ENCODE assay signal across 9 mouse cellular contexts in genomic region chr15:77819894-77820387, GRCm38 (mm10). TPM values are rescaled to one million over a fixed set of nuclear protein-coding genes. Genes with fewer than 3 reads are reported as not detected.
DNase-seq lines count a peak whose midpoint lies in the region; ATAC-seq and TF ChIP-seq lines count a peak whose summit lies in the region.
"Had no signal": no experiment of that assay in that cellular context is flagged by ENCODE, and none has a peak within 500 bp of the region (broad histone marks: within the 10 kb centered on the region; RNA-seq: fewer than 3 reads in every experiment).

No protein-coding gene starts in this region.

- peak; percentile 24; the same call in 1 of the 2 replicates for TF ChIP-seq CTCF in heart, adult 2 months (IDR thresholded peaks at IDR 0.05)
- TF ChIP-seq CTCF in kidney, postnatal 0 days (IDR thresholded peaks at IDR 0.05; ENCODE audit: low read depth) = no peak

- peaks cover 37% of the 10 kb centered on the region for H3K36me3 ChIP-seq in heart, adult 2 months (ENCODE audit: control insufficient read depth, insufficient read depth, low read length)
- no peaks in the 10 kb centered on the region for H3K36me3 ChIP-seq in kidney, postnatal 0 days (ENCODE audit: insufficient read depth, low read length)
- H3K36me3 ChIP-seq in macrophage (ENCODE audit: inconsistent target) = no peaks in the 10 kb centered on the region
- H3K36me3 ChIP-seq: hindbrain, embryonic 15.5 days had no signal

- no peak overlapping the region for H3K9ac ChIP-seq in heart, adult 2 months (ENCODE audit: low read depth, low read length)
- no peak overlapping the region for H3K9ac ChIP-seq in kidney, postnatal 0 days (ENCODE audit: low read depth, low read length)
- H3K9ac ChIP-seq: hindbrain, embryonic 15.5 days had no signal

- H3K79me2 ChIP-seq in heart, adult 2 months (replicated peaks; ENCODE audit: control insufficient read depth, insufficient read depth, low read length) = peaks cover 16% of the 10 kb centered on the region
- peaks cover 100% of the 10 kb centered on the region for H3K79me2 ChIP-seq in macrophage (ENCODE audit: inconsistent target)

- H3K9me3 ChIP-seq in kidney, postnatal 0 days (replicated peaks; ENCODE audit: low read length) = no peaks in the 10 kb centered on the region
- H3K9me3 ChIP-seq: hindbrain, embryonic 15.5 days had no signal

- peak; percentile 95 for TF ChIP-seq EP300 in heart, adult 2 months (IDR thresholded peaks at IDR 0.05; ENCODE audit: insufficient read depth, low read depth, low read length)

- intact Hi-C loops in heart, adult 2 months (cut with DNase I) = loop anchor here (2.0 kb wide), 1 partner anchor 15 kb away; no protein-coding TSS in a partner anchor

- ATAC-seq in kidney, postnatal 0 days (replicated peaks; ENCODE audit: low FRiP score, low read depth) = no peak

- DNase-seq in adrenal gland, adult 2 months = peak; percentile 78
- DNase-seq in adrenal gland, adult 18-20 months (ENCODE audit: low spot score in 2 of 2) = no peak
- peak; percentile 56 for DNase-seq in urinary bladder, adult 2 months (ENCODE audit: low spot score)
- no peak for DNase-seq in urinary bladder, postnatal 25 days (ENCODE audit: low spot score)
- DNase-seq in heart, adult 2 months = peak; percentile 78 to 89
- no peak for DNase-seq in kidney, postnatal 0 days (ENCODE audit: low spot score)
- no peak for DNase-seq in spleen, postnatal 4 days (ENCODE audit: low spot score in 2 of 2)

- TF ChIP-seq POLR2A in heart, adult 2 months (IDR thresholded peaks at IDR 0.05; ENCODE audit: insufficient read depth, low read depth, low read length) = 0 out of 2 replicates have a peak, but pooled peaks have one; percentile 18

- peak overlapping the region; percentile 74 for H3K27ac ChIP-seq in heart, adult 2 months
- peak overlapping the region; percentile 87 for H3K27ac ChIP-seq in kidney, postnatal 0 days
- H3K27ac ChIP-seq in macrophage = peak overlapping the region; percentile 5; the same call in 1 of the 2 replicates
- H3K27ac ChIP-seq: hindbrain, embryonic 15.5 days had no signal

- no peak overlapping the region for H3K4me2 ChIP-seq in kidney, postnatal 0 days (ENCODE audit: low read length)
- H3K4me2 ChIP-seq: hindbrain, embryonic 15.5 days had no signal

- no peaks in the 10 kb centered on the region for H3K27me3 ChIP-seq in heart, adult 2 months (ENCODE audit: control insufficient read depth, insufficient read depth, low read length)
- H3K27me3 ChIP-seq in kidney, postnatal 0 days (ENCODE audit: insufficient read depth, low read length) = no peaks in the 10 kb centered on the region
- H3K27me3 ChIP-seq: hindbrain, embryonic 15.5 days had no signal

- no peak overlapping the region for H3K4me3 ChIP-seq in heart, adult 2 months
- no peak overlapping the region for H3K4me3 ChIP-seq in kidney, postnatal 0 days (replicated peaks; ENCODE audit: low read depth, low read length)
- no peak overlapping the region for H3K4me3 ChIP-seq in macrophage (ENCODE audit: inconsistent target)
- H3K4me3 ChIP-seq: hindbrain, embryonic 15.5 days had no signal

- WGBS in heart, adult 2 months = 11% methylated on average over 10 of the region's 10 CpGs
- WGBS in kidney, postnatal 0 days = 57% methylated on average over 10 of the region's 10 CpGs
- 31% methylated on average over 9 of the region's 10 CpGs for WGBS in macrophage (ENCODE audit: missing documents)

- peaks cover 72% of the 10 kb centered on the region for H3K4me1 ChIP-seq in heart, adult 2 months (ENCODE audit: control insufficient read depth, insufficient read depth, low read length)
- peaks cover 96% of the 10 kb centered on the region for H3K4me1 ChIP-seq in kidney, postnatal 0 days (replicated peaks; ENCODE audit: insufficient read depth, low read length)

RNA-seq across cellular contexts. Expression of gene Myh9, which starts 22.0 kb away (rescaled TPM):
- 100 to 1,000 TPM; 280 to 306 TPM for total RNA-seq in adrenal gland, adult 2 months (2021)
- 45.4 and 51.9 TPM in 2 replicates for polyA plus RNA-seq in adrenal gland, adult 2 months (2012; rRNA removed)
- total RNA-seq in adrenal gland, adult 18-20 months (2021) = 100 to 1,000 TPM; 270 to 287 TPM
- 95.0 and 151 TPM in 2 replicates for polyA plus RNA-seq in urinary bladder, adult 2 months (2012; rRNA removed)
- 100 to 1,000 TPM in 1 of 2 experiments, 10 to 100 TPM in 1; 88.3 to 111 TPM for total RNA-seq in heart, adult 2 months (2021)
- polyA plus RNA-seq in heart, adult 2 months (2012; rRNA removed) = 30.4 and 46.8 TPM in 2 replicates
- polyA plus RNA-seq in kidney, postnatal 0 days (2015; fragmentation: Nextera tagmentation; extraction: Ambion mirVana) = 52.9 and 57.2 TPM in 2 replicates
- 100 to 1,000 TPM; 116 to 655 (median 298) TPM for total RNA-seq in macrophage (2018; cell fraction: chromatin; rRNA removed)
- total RNA-seq in macrophage (2018; cell fraction: cytosol; rRNA removed) = 100 to 1,000 TPM; 130 to 278 (median 207) TPM
- total RNA-seq in macrophage (2018; cell fraction: nucleus; rRNA removed) = 100 to 1,000 TPM; 203 to 600 (median 357) TPM
- polyA plus RNA-seq in macrophage (2018) = 130 to 219 TPM (median 188 TPM) in 3 replicates

Comparison
In these comparisons a context has a peak if more than half of its experiments do, and no peak if none do; other contexts are left out.
1. DNase-seq: peak in adrenal gland, adult 2 months (single experiment), urinary bladder, adult 2 months (single experiment) and heart, adult 2 months (2 of 2); none in adrenal gland, adult 18-20 months (0 of 2), urinary bladder, postnatal 25 days (single experiment), kidney, postnatal 0 days (single experiment) and spleen, postnatal 4 days (0 of 2).
2. H3K27ac ChIP-seq: peak in every context shown above with its lines; median percentile 87 in kidney, postnatal 0 days; 74 in heart, adult 2 months; 5 in macrophage.